Mouse (Mus musculus) intestine, embryonic 15.5 days (tissue): ENCODE measurements around the gene Il20rb. TPM values are rescaled to one million over a fixed set of nuclear protein-coding genes. Genes with fewer than 3 reads are reported as not detected.

Experiments used
- ATAC-seq: fragments of 200-750 bp; cut with Nextera tagmentation; 2 replicates; pipeline ENCODE4 v1.8.0; 2017; ENCODE audit warnings: moderate TSS enrichment, moderate library complexity
- H3K27ac ChIP-seq: fragments of 300-500 bp; sonication (generic); 2 replicates; pipeline ENCODE4 v1.5.1; 2015; ENCODE audit warnings: mild to moderate bottlenecking, inconsistent platforms
- H3K27me3 ChIP-seq: fragments of 300-500 bp; sonication (generic); replicated peaks from 2 replicates; pipeline ENCODE4 v1.6.1; 2015; ENCODE audit warnings: inconsistent platforms
- H3K36me3 ChIP-seq: fragments of 300-500 bp; sonication (generic); 2 replicates; pipeline ENCODE4 v1.6.1; 2015; ENCODE audit warnings: inconsistent platforms
- H3K4me1 ChIP-seq: fragments of 300-500 bp; sonication (generic); replicated peaks from 2 replicates; pipeline ENCODE4 v1.6.1; 2015; ENCODE audit warnings: inconsistent platforms
- H3K4me2 ChIP-seq: fragments of 300-500 bp; sonication (generic); replicated peaks from 2 replicates; pipeline ENCODE4 v1.6.1; 2015; ENCODE audit warnings: mild to moderate bottlenecking, inconsistent platforms
- H3K4me3 ChIP-seq: fragments of 300-500 bp; sonication (generic); replicated peaks from 2 replicates; pipeline ENCODE4 v1.5.1; 2015; ENCODE audit warnings: inconsistent platforms
- H3K9ac ChIP-seq: fragments of 300-500 bp; sonication (generic); 2 replicates; pipeline ENCODE4 v1.6.1; 2015; ENCODE audit warnings: inconsistent platforms
- H3K9me3 ChIP-seq: fragments of 300-500 bp; sonication (generic); 2 replicates; pipeline ENCODE4 v1.6.1; 2016; ENCODE audit warnings: inconsistent platforms
- WGBS: fragments of 180-500 bp; shearing (Covaris S2); methylation state at CpG from one replicate; pipeline ENCODE4 v1.1.7; 2015; 5-methylcytosine and 5-hydroxymethylcytosine counted together
- polyA plus RNA-seq: library from polyadenylated mRNA; unstranded; fragments of >200 nt; fragmentation: Nextera tagmentation; extraction: Ambion mirVana; gene quantifications from 2 replicates; pipeline ENCODE4 v1.2.1, GENCODE M21; 2015

The Il20rb gene
- polyA plus RNA-seq, 1 experiment from 2014 or later: 1.3 TPM

- no peaks in the 10 kb centered on the region for H3K4me1 ChIP-seq
- no peak overlapping the region for H3K4me3 ChIP-seq
- H3K36me3 ChIP-seq: no peaks in the 10 kb centered on the region
- H3K9ac ChIP-seq: no peak overlapping the region
- no peak overlapping the region for H3K4me2 ChIP-seq
- ATAC-seq: no peak
- 72% methylated on average over 6 of the region's 6 CpGs for WGBS
- no peaks in the 10 kb centered on the region for H3K9me3 ChIP-seq
- H3K27me3 ChIP-seq: no peaks in the 10 kb centered on the region
- no peak overlapping the region for H3K27ac ChIP-seq
Measured at GRCm38 (mm10) chr9:100416299-100416698, 70.3 kb downstream of the Il20rb start.

GRCm38 (mm10) chr9:100415328-100415979, 71.1 kb downstream of the Il20rb start:
- Histone ChIP-seq H3K4me2 (no peak overlapping the region), H3K4me3 (no peak overlapping the region), H3K9me3 (no peaks in the 10 kb centered on the region), H3K36me3 (no peaks in the 10 kb centered on the region), H3K4me1 (no peaks in the 10 kb centered on the region), H3K9ac (no peak overlapping the region), H3K27me3 (no peaks in the 10 kb centered on the region), H3K27ac (no peak overlapping the region)
- WGBS: 47% methylated on average over 7 of the region's 7 CpGs
- ATAC-seq: no peak; the same call in 1 of the 2 replicates

Other genes with a start within 250 kb of the Il20rb start
- 52.9 and 62.8 TPM in 2 replicates for gene Nck1, start 59.3 kb upstream of the Il20rb start, polyA plus RNA-seq
- gene Slc35g2, start 84.3 kb upstream of the Il20rb start, polyA plus RNA-seq: 3.8 and 4.8 TPM in 2 replicates
- 33.2 and 37.3 TPM in 2 replicates for gene Stag1, start 111.0 kb upstream of the Il20rb start, polyA plus RNA-seq